Mouse (Mus musculus): Measurements from ENCODE around the gene Hist3h2ba. TPM values are rescaled to one million over a fixed set of nuclear protein-coding genes. Genes with fewer than 3 reads are reported as not detected.

The Hist3h2ba gene
- polyA plus RNA-seq, 1 experiment: not detected

GRCm38 (mm10) chr11:58991911-58992310 lies 43.2 kb downstream of the Hist3h2ba start:
- TF ChIP-seq POLR2A (IDR thresholded peaks at IDR 0.05; ENCODE audit: low read depth, low read length) (no peak), CTCF (IDR thresholded peaks at IDR 0.05; ENCODE audit: borderline replicate concordance, insufficient read depth, low read length) (no peak)
- no peak overlapping the region for H3K4me3 ChIP-seq (ENCODE audit: insufficient read depth, low read length)
- no peaks in the 10 kb centered on the region for H3K4me1 ChIP-seq (ENCODE audit: control insufficient read depth, insufficient read depth, low read length)
- H3K27ac ChIP-seq (ENCODE audit: insufficient read depth, low read length): no peak overlapping the region

- H3K4me3 ChIP-seq (ENCODE audit: insufficient read depth, low read length): no peak overlapping the region
- no peak overlapping the region for H3K27ac ChIP-seq (ENCODE audit: insufficient read depth, low read length)
- 0 out of 2 replicates have a peak, but pooled peaks have one; percentile 10 for TF ChIP-seq POLR2A (IDR thresholded peaks at IDR 0.05; ENCODE audit: low read depth, low read length)
- no peak for TF ChIP-seq CTCF (IDR thresholded peaks at IDR 0.05; ENCODE audit: borderline replicate concordance, insufficient read depth, low read length)
- H3K4me1 ChIP-seq (ENCODE audit: control insufficient read depth, insufficient read depth, low read length): no peaks in the 10 kb centered on the region
Observed at GRCm38 (mm10) chr11:58993091-58993670, 44.5 kb downstream of the Hist3h2ba start.

GRCm38 (mm10) chr11:58994337-58994826 lies 45.7 kb downstream of the Hist3h2ba start:
- Histone ChIP-seq H3K4me1 (ENCODE audit: control insufficient read depth, insufficient read depth, low read length) (no peaks in the 10 kb centered on the region), H3K27ac (ENCODE audit: insufficient read depth, low read length) (no peak overlapping the region)
- TF ChIP-seq CTCF (IDR thresholded peaks at IDR 0.05; ENCODE audit: borderline replicate concordance, insufficient read depth, low read length) (no peak), POLR2A (IDR thresholded peaks at IDR 0.05; ENCODE audit: low read depth, low read length) (no peak)

GRCm38 (mm10) chr11:58995061-58995806 lies 46.5 kb downstream of the Hist3h2ba start:
- Histone ChIP-seq H3K4me3 (ENCODE audit: insufficient read depth, low read length) (no peak overlapping the region), H3K4me1 (ENCODE audit: control insufficient read depth, insufficient read depth, low read length) (no peaks in the 10 kb centered on the region), H3K27ac (ENCODE audit: insufficient read depth, low read length) (no peak overlapping the region)
- TF ChIP-seq POLR2A (IDR thresholded peaks at IDR 0.05; ENCODE audit: low read depth, low read length) (no peak), CTCF (IDR thresholded peaks at IDR 0.05; ENCODE audit: borderline replicate concordance, insufficient read depth, low read length) (no peak)

More at GRCm38 (mm10) chr11:58994337-58994826, 45.7 kb downstream of the Hist3h2ba start:
- peak overlapping the region; percentile 22; the same call in 1 of the 2 replicates for H3K4me3 ChIP-seq (ENCODE audit: insufficient read depth, low read length)

- Histone ChIP-seq H3K4me3 (ENCODE audit: insufficient read depth, low read length) (no peak overlapping the region), H3K27ac (ENCODE audit: insufficient read depth, low read length) (no peak overlapping the region), H3K4me1 (ENCODE audit: control insufficient read depth, insufficient read depth, low read length) (no peaks in the 10 kb centered on the region)
- TF ChIP-seq POLR2A (IDR thresholded peaks at IDR 0.05; ENCODE audit: low read depth, low read length) (no peak), CTCF (IDR thresholded peaks at IDR 0.05; ENCODE audit: borderline replicate concordance, insufficient read depth, low read length) (no peak)
Observed at GRCm38 (mm10) chr11:58995807-58996370, 47.2 kb downstream of the Hist3h2ba start.

GRCm38 (mm10) chr11:58997541-58997940 lies 48.8 kb downstream of the Hist3h2ba start:
- TF ChIP-seq POLR2A (IDR thresholded peaks at IDR 0.05; ENCODE audit: low read depth, low read length) (no peak), CTCF (IDR thresholded peaks at IDR 0.05; ENCODE audit: borderline replicate concordance, insufficient read depth, low read length) (no peak)
- Histone ChIP-seq H3K27ac (ENCODE audit: insufficient read depth, low read length) (no peak overlapping the region), H3K4me1 (ENCODE audit: control insufficient read depth, insufficient read depth, low read length) (no peaks in the 10 kb centered on the region), H3K4me3 (ENCODE audit: insufficient read depth, low read length) (no peak overlapping the region)

Other genes with a start within 250 kb of the Hist3h2ba start
- gene Olfr319, start 249.8 kb upstream of the Hist3h2ba start, polyA plus RNA-seq (2011; ENCODE audit: insufficient read length, low read depth, missing spikeins): not detected in 2 replicates
- gene Olfr318, start 224.9 kb upstream of the Hist3h2ba start, polyA plus RNA-seq (2011; ENCODE audit: insufficient read length, low read depth, missing spikeins): not detected in 2 replicates
- not detected in 2 replicates for gene Olfr317, start 209.7 kb upstream of the Hist3h2ba start, polyA plus RNA-seq (2011; ENCODE audit: insufficient read length, low read depth, missing spikeins)
- gene Olfr316, start 196.2 kb upstream of the Hist3h2ba start, polyA plus RNA-seq (2011; ENCODE audit: insufficient read length, low read depth, missing spikeins): not detected in 2 replicates
- gene Olfr315, start 175.7 kb upstream of the Hist3h2ba start, polyA plus RNA-seq (2011; ENCODE audit: insufficient read length, low read depth, missing spikeins): not detected in 2 replicates
- gene Olfr314, start 166.0 kb upstream of the Hist3h2ba start, polyA plus RNA-seq (2011; ENCODE audit: insufficient read length, low read depth, missing spikeins): not detected in 2 replicates
- not detected in 2 replicates for gene Fam183b, start 147.0 kb upstream of the Hist3h2ba start, polyA plus RNA-seq (2011; ENCODE audit: insufficient read length, low read depth, missing spikeins)
- not detected in 2 replicates for gene Olfr313, start 133.9 kb upstream of the Hist3h2ba start, polyA plus RNA-seq (2011; ENCODE audit: insufficient read length, low read depth, missing spikeins)
- not detected in 2 replicates for gene Olfr312, start 119.7 kb upstream of the Hist3h2ba start, polyA plus RNA-seq (2011; ENCODE audit: insufficient read length, low read depth, missing spikeins)
- gene Olfr311, start 109.7 kb upstream of the Hist3h2ba start, polyA plus RNA-seq (2011; ENCODE audit: insufficient read length, low read depth, missing spikeins): not detected in 2 replicates
- gene Gm12258, start 101.8 kb upstream of the Hist3h2ba start, polyA plus RNA-seq (2011; ENCODE audit: insufficient read length, low read depth, missing spikeins): 5.4 and 6.8 TPM in 2 replicates
- gene 2810021J22Rik, start 81.7 kb upstream of the Hist3h2ba start, polyA plus RNA-seq (2011; ENCODE audit: insufficient read length, low read depth, missing spikeins): 6.6 TPM in 2 replicates
- gene Zfp39, start 44.7 kb upstream of the Hist3h2ba start, polyA plus RNA-seq (2011; ENCODE audit: insufficient read length, low read depth, missing spikeins): 4.1 and 6.2 TPM in 2 replicates
- not detected in 2 replicates for gene Btnl10, start 31.0 kb upstream of the Hist3h2ba start, polyA plus RNA-seq (2011; ENCODE audit: insufficient read length, low read depth, missing spikeins)
- 91.5 and 99.2 TPM in 2 replicates for gene Rnf187, start 10.0 kb upstream of the Hist3h2ba start, polyA plus RNA-seq (2011; ENCODE audit: insufficient read length, low read depth, missing spikeins)
- gene Hist3h2a, start 5.8 kb downstream of the Hist3h2ba start, polyA plus RNA-seq (2011; ENCODE audit: insufficient read length, low read depth, missing spikeins): 9.7 and 12.5 TPM in 2 replicates
- gene Trim17, start 5.8 kb downstream of the Hist3h2ba start, polyA plus RNA-seq (2011; ENCODE audit: insufficient read length, low read depth, missing spikeins): not detected in 2 replicates
- gene Trim11, start 29.2 kb downstream of the Hist3h2ba start, polyA plus RNA-seq (2011; ENCODE audit: insufficient read length, low read depth, missing spikeins): 17.5 and 20.1 TPM in 2 replicates
- gene Obscn, start 187.5 kb downstream of the Hist3h2ba start, polyA plus RNA-seq (2011; ENCODE audit: insufficient read length, low read depth, missing spikeins): not detected in 2 replicates
- gene Iba57, start 214.8 kb downstream of the Hist3h2ba start, polyA plus RNA-seq (2011; ENCODE audit: insufficient read length, low read depth, missing spikeins): 2.1 and 2.4 TPM in 2 replicates
- 0.25 and 0.30 TPM in 2 replicates for gene Gjc2, start 234.3 kb downstream of the Hist3h2ba start, polyA plus RNA-seq (2011; ENCODE audit: insufficient read length, low read depth, missing spikeins)
- gene Guk1, start 243.3 kb downstream of the Hist3h2ba start, polyA plus RNA-seq (2011; ENCODE audit: insufficient read length, low read depth, missing spikeins): 43.1 and 46.4 TPM in 2 replicates